In genomic region chr3:104320404-104320803, GRCm38 (mm10) we compare ENCODE assay signal across 12 mouse cellular contexts.
DNase-seq lines count a peak whose midpoint lies in the region; ATAC-seq and TF ChIP-seq lines count a peak whose summit lies in the region.
"Had no signal": no experiment of that assay in that cellular context is flagged by ENCODE, and none has a peak within 500 bp of the region (broad histone marks: within the 10 kb centered on the region; RNA-seq: fewer than 3 reads in every experiment).

No protein-coding gene starts in this region.

- no peak overlapping the region for H3K4me3 ChIP-seq in limb, embryonic 14.5 days (replicated peaks; ENCODE audit: low read length)
- H3K4me3 ChIP-seq in limb, embryonic 10.5 days: no peak overlapping the region
- no peak overlapping the region for H3K4me3 ChIP-seq in myocyte
- H3K4me3 ChIP-seq: forebrain, embryonic 13.5 days; hindbrain, embryonic 15.5 days; left cerebral cortex, adult 2 months; lung, embryonic 15.5 days had no signal

- no peak overlapping the region for H3K9ac ChIP-seq in limb, embryonic 14.5 days (ENCODE audit: low read depth, low read length, severe bottlenecking)
- H3K9ac ChIP-seq: forebrain, embryonic 13.5 days; hindbrain, embryonic 15.5 days; lung, embryonic 15.5 days had no signal

- 0 out of 2 replicates have a peak, but pooled peaks cover 6% of the 10 kb centered on the region for H3K4me1 ChIP-seq in limb, embryonic 14.5 days (ENCODE audit: control insufficient read depth, insufficient read depth, low read length)
- peaks cover 14% of the 10 kb centered on the region for H3K4me1 ChIP-seq in limb, embryonic 10.5 days

- no peaks in the 10 kb centered on the region for H3K27me3 ChIP-seq in limb, embryonic 14.5 days (ENCODE audit: control insufficient read depth, insufficient read depth, low read length)
- H3K27me3 ChIP-seq in limb, embryonic 10.5 days (ENCODE audit: low read depth, poor library complexity, severe bottlenecking): no peaks in the 10 kb centered on the region
- H3K27me3 ChIP-seq in myocyte (ENCODE audit: control insufficient read depth, insufficient read depth, insufficient read length): no peaks in the 10 kb centered on the region
- H3K27me3 ChIP-seq: forebrain, embryonic 13.5 days; hindbrain, embryonic 15.5 days; lung, embryonic 15.5 days had no signal

- no peaks in the 10 kb centered on the region for H3K9me3 ChIP-seq in limb, embryonic 14.5 days (ENCODE audit: control insufficient read depth, low read length)
- H3K9me3 ChIP-seq in limb, embryonic 10.5 days (replicated peaks): no peaks in the 10 kb centered on the region
- H3K9me3 ChIP-seq: forebrain, embryonic 13.5 days; G1E; hindbrain, embryonic 15.5 days; lung, embryonic 15.5 days had no signal

- no peak overlapping the region for H3K27ac ChIP-seq in limb, embryonic 14.5 days (replicated peaks; ENCODE audit: low read depth, low read length)
- no peak overlapping the region for H3K27ac ChIP-seq in limb, embryonic 10.5 days
- H3K27ac ChIP-seq: forebrain, embryonic 13.5 days; hindbrain, embryonic 15.5 days; left cerebral cortex, adult 2 months had no signal

- TF ChIP-seq POLR2A in limb, embryonic 14.5 days (IDR thresholded peaks at IDR 0.05; ENCODE audit: borderline replicate concordance, extremely low read depth, insufficient read depth, insufficient read length): no peak
- no peak for TF ChIP-seq POLR2A in myocyte (IDR thresholded peaks at IDR 0.05; ENCODE audit: insufficient read length, low read depth)

- WGBS in limb, embryonic 14.5 days: 39% methylated on average over 4 of the region's 4 CpGs
- 86% methylated on average over 4 of the region's 4 CpGs for WGBS in limb, embryonic 10.5 days

- H3K4me2 ChIP-seq in limb, embryonic 14.5 days (replicated peaks; ENCODE audit: low read depth, low read length, severe bottlenecking): no peak overlapping the region
- no peak overlapping the region for H3K4me2 ChIP-seq in myocyte (ENCODE audit: low read depth)
- H3K4me2 ChIP-seq: forebrain, embryonic 13.5 days; hindbrain, embryonic 15.5 days; lung, embryonic 15.5 days had no signal

- H3K79me2 ChIP-seq in myocyte (ENCODE audit: control insufficient read depth, insufficient read depth): no peaks in the 10 kb centered on the region

- H3K36me3 ChIP-seq in limb, embryonic 14.5 days (ENCODE audit: control insufficient read depth, insufficient read depth, low read length): no peaks in the 10 kb centered on the region
- H3K36me3 ChIP-seq in limb, embryonic 10.5 days: no peaks in the 10 kb centered on the region
- no peaks in the 10 kb centered on the region for H3K36me3 ChIP-seq in myocyte (ENCODE audit: control insufficient read depth, insufficient read depth)
- H3K36me3 ChIP-seq: G1E; hindbrain, embryonic 15.5 days; lung, embryonic 15.5 days had no signal

- no peak overlapping the region for H3ac ChIP-seq in myocyte (ENCODE audit: control insufficient read depth, insufficient read length)

- no peak for ATAC-seq in limb, embryonic 14.5 days (ENCODE audit: low FRiP score, low read depth)
- ATAC-seq: forebrain, embryonic 13.5 days had no signal

- DNase-seq in limb, embryonic 14.5 days (ENCODE audit: low spot score): peak; percentile 25
- DNase-seq in limb, embryonic 10.5 days (ENCODE audit: low spot score): no peak
- peak; percentile 49 to 58 for DNase-seq in heart, adult 18-20 months
- peak; percentile 74 for DNase-seq in heart, postnatal 4 days
- no peak for DNase-seq in frontal cortex, postnatal 14 days (ENCODE audit: low spot score in 2 of 2)
- no peak for DNase-seq in spleen, postnatal 14 days (ENCODE audit: low spot score in 2 of 2)

TF ChIP-seq in myocyte, 11 proteins besides CTCF, POLR2A, EP300 and RAD21:
- TF ChIP-seq MYOG (IDR thresholded peaks at IDR 0.05; ENCODE audit: control insufficient read depth in 1 of 3, insufficient read depth in 1 of 3, insufficient read length in 2 of 3, low read depth in 2 of 3) (no peak), SRF (IDR thresholded peaks at IDR 0.05; ENCODE audit: control insufficient read depth, insufficient read length, low read depth) (peak; percentile 32), REST (IDR thresholded peaks at IDR 0.05; ENCODE audit: insufficient read depth, insufficient read length) (no peak), TCF12 (IDR thresholded peaks at IDR 0.05; ENCODE audit: insufficient read depth, poor library complexity, severe bottlenecking) (no peak), MYOD1 (IDR thresholded peaks at IDR 0.05; ENCODE audit: control insufficient read depth in 1 of 3, insufficient read length in 2 of 3, low read depth in 2 of 3) (no peak), USF1 (IDR thresholded peaks at IDR 0.05; ENCODE audit: low read depth) (peak; percentile 23), TCF3 (IDR thresholded peaks at IDR 0.05; ENCODE audit: insufficient read length, low read depth) (no peak), E2F4 (IDR thresholded peaks at IDR 0.05; ENCODE audit: insufficient read depth) (no peak), MAX (IDR thresholded peaks at IDR 0.05; ENCODE audit: low read depth) (no peak), POLR2AphosphoS2 (IDR thresholded peaks at IDR 0.05; ENCODE audit: insufficient read length, low read depth) (no peak), CEBPB (IDR thresholded peaks at IDR 0.05; ENCODE audit: insufficient read depth, poor library complexity, severe bottlenecking) (no peak)

Comparison
In these comparisons a context has a peak if more than half of its experiments do, and no peak if none do; other contexts are left out.
1. DNase-seq: peak in limb, embryonic 14.5 days (single experiment), heart, adult 18-20 months (2 of 2) and heart, postnatal 4 days (single experiment); none in limb, embryonic 10.5 days (single experiment), frontal cortex, postnatal 14 days (0 of 2) and spleen, postnatal 14 days (0 of 2).